Mouse (Mus musculus) kidney, adult 10 weeks (tissue): ENCODE results near the gene 4932438A13Rik. TPM values are rescaled to one million over a fixed set of nuclear protein-coding genes. Genes with fewer than 3 reads are reported as not detected.

Source experiments
- polyA plus RNA-seq: library from polyadenylated mRNA; stranded (reverse); fragments of 350-450 nt; fragmentation: Illumina TruSeq; extraction: RNeasy Lipid Tissue Mini Kit (QIAGEN cat#74804); gene quantifications from one replicate; pipeline ENCODE4 v1.2.3, GENCODE M21; 2014; ENCODE audit warnings: low read depth, low replicate concordance

Gene 4932438A13Rik
- polyA plus RNA-seq: 101 TPM

GRCm38 (mm10) chr3:36862721-36863275 lies at the start of gene 4932438A13Rik:
4932438A13Rik (plus strand) TSS chr3:36863104.

DNA sequence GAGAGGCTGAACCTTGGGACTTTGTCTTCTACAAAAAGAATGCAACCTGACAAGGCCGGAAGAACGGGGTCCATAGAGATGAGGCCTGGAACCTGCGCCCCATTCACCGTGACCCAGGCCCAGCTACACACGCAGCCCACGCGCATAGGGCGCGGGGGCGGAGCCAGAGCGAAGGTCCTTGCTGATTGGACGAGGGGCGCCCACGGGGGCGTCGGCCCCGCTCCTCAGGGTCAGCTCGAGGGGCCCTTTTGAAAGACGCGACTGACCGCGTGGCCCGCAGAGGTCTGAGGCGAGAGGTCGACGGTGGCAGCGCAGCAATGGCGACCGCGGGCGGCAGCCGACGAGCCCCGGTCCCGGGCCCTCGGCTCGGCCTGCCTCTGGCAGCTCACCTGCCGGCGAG lies 200.5 kb downstream of the 4932438A13Rik start, which contains the start of gene Adad1:
Adad1 (plus strand) TSS at position 122 of the 400 bp plus-strand sequence.

Other genes starting within 250 kb of the 4932438A13Rik start
- gene Bbs7, start 249.6 kb upstream of the 4932438A13Rik start, polyA plus RNA-seq: 25.1 TPM
- gene Trpc3, start 172.9 kb upstream of the 4932438A13Rik start, polyA plus RNA-seq: 2.1 TPM
- gene Adad1, start 200.4 kb downstream of the 4932438A13Rik start, polyA plus RNA-seq: not detected